Mouse (Mus musculus): ENCODE results near the gene 6430628N08Rik. TPM values are rescaled to one million over a fixed set of nuclear protein-coding genes. Genes with fewer than 3 reads are reported as not detected.

6430628N08Rik gene
- polyA plus RNA-seq, 1 experiment = not detected

- TF ChIP-seq POLR2A (IDR thresholded peaks at IDR 0.05; ENCODE audit: borderline replicate concordance, low read depth, low read length) = no peak
- no peak for TF ChIP-seq CTCF (IDR thresholded peaks at IDR 0.05; ENCODE audit: low read depth, low read length)
- H3K4me1 ChIP-seq (ENCODE audit: control insufficient read depth, insufficient read depth, low read length) = no peaks in the 10 kb centered on the region
- no peak overlapping the region for H3K4me3 ChIP-seq (ENCODE audit: insufficient read depth, low read length)
- H3K27ac ChIP-seq (ENCODE audit: insufficient read depth, low read depth, low read length) = no peak overlapping the region
These were observed 46.2 kb downstream of the 6430628N08Rik start for GRCm38 (mm10) chr4:115936646-115937045.

- Histone ChIP-seq H3K27ac (ENCODE audit: insufficient read depth, low read depth, low read length) (no peak overlapping the region), H3K4me1 (ENCODE audit: control insufficient read depth, insufficient read depth, low read length) (no peaks in the 10 kb centered on the region), H3K4me3 (ENCODE audit: insufficient read depth, low read length) (no peak overlapping the region)
- TF ChIP-seq POLR2A (IDR thresholded peaks at IDR 0.05; ENCODE audit: borderline replicate concordance, low read depth, low read length) (no peak), CTCF (IDR thresholded peaks at IDR 0.05; ENCODE audit: low read depth, low read length) (no peak)
These were observed 46.9 kb downstream of the 6430628N08Rik start for GRCm38 (mm10) chr4:115937061-115937976.

- no peaks in the 10 kb centered on the region for H3K4me1 ChIP-seq (ENCODE audit: control insufficient read depth, insufficient read depth, low read length)
- TF ChIP-seq POLR2A (IDR thresholded peaks at IDR 0.05; ENCODE audit: borderline replicate concordance, low read depth, low read length) = no peak
- no peak for TF ChIP-seq CTCF (IDR thresholded peaks at IDR 0.05; ENCODE audit: low read depth, low read length)
- H3K4me3 ChIP-seq (ENCODE audit: insufficient read depth, low read length) = no peak overlapping the region
- H3K27ac ChIP-seq (ENCODE audit: insufficient read depth, low read depth, low read length) = no peak overlapping the region
These were observed 48.1 kb downstream of the 6430628N08Rik start for GRCm38 (mm10) chr4:115938276-115939160.

DNA sequence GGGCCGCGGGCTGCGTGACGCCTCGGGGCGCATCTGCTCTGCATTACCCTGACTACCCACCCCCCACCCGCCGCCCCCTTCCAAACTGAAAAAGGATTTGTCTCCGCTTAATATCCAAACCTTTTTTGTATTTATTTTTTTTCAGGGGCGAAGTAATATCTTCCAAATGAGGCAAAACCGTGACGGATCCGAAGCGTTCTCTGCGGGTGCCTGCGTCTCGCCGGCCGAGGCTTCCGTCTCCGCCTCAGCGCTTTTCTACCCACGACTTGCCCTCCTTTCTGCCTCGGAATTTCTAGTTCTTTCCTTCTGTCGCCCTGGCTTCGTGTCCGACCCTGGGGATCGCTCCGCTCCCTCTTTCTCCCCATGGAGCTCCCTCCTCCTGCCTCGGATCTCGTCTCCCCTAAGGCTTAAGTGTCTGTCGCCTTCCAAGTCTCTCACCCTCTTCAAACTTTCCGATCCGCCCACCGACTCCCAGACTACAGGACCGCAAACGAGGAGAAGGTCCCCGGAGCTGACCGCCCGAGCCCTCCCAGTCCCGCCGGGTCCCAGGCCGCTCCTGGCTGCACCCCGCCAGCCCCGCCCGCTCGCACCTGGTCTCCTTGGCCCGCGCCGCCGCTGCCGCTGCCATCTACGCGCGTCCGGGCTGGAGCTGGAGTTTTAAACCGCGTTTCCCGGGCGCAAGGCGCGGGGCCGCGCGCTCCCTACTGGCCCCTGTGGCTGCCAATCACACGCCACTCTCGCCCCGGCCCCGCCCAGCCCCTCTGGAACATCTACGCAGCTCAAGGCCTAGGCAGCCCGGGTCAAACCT, 49.0 kb downstream of the 6430628N08Rik start, which contains the start of gene Dmbx1:
Gene Dmbx1 (minus strand): TSS at position 632 of the 808 bp plus-strand sequence.
- H3K27ac ChIP-seq (ENCODE audit: insufficient read depth, low read depth, low read length) = no peak within 1 kb of the TSS
- H3K4me3 ChIP-seq (ENCODE audit: insufficient read depth, low read length) = peak within 1 kb of the TSS; percentile 11; the same call in 1 of the 2 replicates
- TF ChIP-seq POLR2A (IDR thresholded peaks at IDR 0.05; ENCODE audit: borderline replicate concordance, low read depth, low read length) = no peak
- no peak for TF ChIP-seq CTCF (IDR thresholded peaks at IDR 0.05; ENCODE audit: low read depth, low read length)
- no peaks in the 10 kb centered on the region for H3K4me1 ChIP-seq (ENCODE audit: control insufficient read depth, insufficient read depth, low read length)

GRCm38 (mm10) chr4:115940681-115941080, 50.2 kb downstream of the 6430628N08Rik start:
- no peak overlapping the region for H3K27ac ChIP-seq (ENCODE audit: insufficient read depth, low read depth, low read length)
- H3K4me1 ChIP-seq (ENCODE audit: control insufficient read depth, insufficient read depth, low read length) = no peaks in the 10 kb centered on the region
- TF ChIP-seq POLR2A (IDR thresholded peaks at IDR 0.05; ENCODE audit: borderline replicate concordance, low read depth, low read length) = no peak
- no peak for TF ChIP-seq CTCF (IDR thresholded peaks at IDR 0.05; ENCODE audit: low read depth, low read length)
- no peak overlapping the region for H3K4me3 ChIP-seq (ENCODE audit: insufficient read depth, low read length)

DNA sequence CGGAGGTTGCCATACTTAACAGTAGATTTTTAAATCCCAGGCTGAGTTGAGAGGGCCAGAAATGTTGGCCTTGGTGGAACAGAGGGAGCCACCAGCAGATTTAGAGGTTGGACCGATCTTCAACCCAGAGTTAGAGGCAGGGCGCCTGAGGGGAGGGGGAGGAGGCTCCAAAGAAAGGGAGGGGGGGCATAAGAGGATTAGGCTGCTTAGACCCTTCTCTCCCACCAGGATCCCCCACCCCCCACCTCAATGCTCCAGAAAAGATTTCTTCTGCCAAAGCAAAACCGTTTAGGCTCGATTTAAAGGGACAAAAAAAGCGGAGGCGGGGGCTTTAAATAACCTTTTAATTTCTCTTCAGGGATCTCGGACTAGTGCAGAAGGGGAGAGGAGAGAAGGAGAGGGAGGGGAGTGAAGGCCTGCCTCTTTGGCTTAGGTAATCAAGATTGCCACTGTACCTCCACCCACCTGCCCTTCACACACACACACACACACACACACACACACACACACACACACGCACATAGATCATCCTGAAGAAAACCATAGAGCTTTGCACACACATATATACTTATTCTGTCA, 50.9 kb downstream of the 6430628N08Rik start:
- Histone ChIP-seq H3K4me1 (ENCODE audit: control insufficient read depth, insufficient read depth, low read length) (no peaks in the 10 kb centered on the region), H3K4me3 (ENCODE audit: insufficient read depth, low read length) (no peak overlapping the region), H3K27ac (ENCODE audit: insufficient read depth, low read depth, low read length) (no peak overlapping the region)
- TF ChIP-seq CTCF (IDR thresholded peaks at IDR 0.05; ENCODE audit: low read depth, low read length) (no peak), POLR2A (IDR thresholded peaks at IDR 0.05; ENCODE audit: borderline replicate concordance, low read depth, low read length) (no peak)

GRCm38 (mm10) chr4:115943669-115944314, 53.3 kb downstream of the 6430628N08Rik start:
- Histone ChIP-seq H3K27ac (ENCODE audit: insufficient read depth, low read depth, low read length) (no peak overlapping the region), H3K4me1 (ENCODE audit: control insufficient read depth, insufficient read depth, low read length) (no peaks in the 10 kb centered on the region), H3K4me3 (ENCODE audit: insufficient read depth, low read length) (no peak overlapping the region)
- TF ChIP-seq POLR2A (IDR thresholded peaks at IDR 0.05; ENCODE audit: borderline replicate concordance, low read depth, low read length) (no peak), CTCF (IDR thresholded peaks at IDR 0.05; ENCODE audit: low read depth, low read length) (no peak)

Other genes with a start within 250 kb of the 6430628N08Rik start
- gene Cyp4b1, start 242.9 kb upstream of the 6430628N08Rik start, polyA plus RNA-seq (2012; ENCODE audit: insufficient read depth, insufficient read length, missing spikeins) = not detected in 2 replicates
- 30.9 and 42.8 TPM in 2 replicates for gene Efcab14, start 152.9 kb upstream of the 6430628N08Rik start, polyA plus RNA-seq (2012; ENCODE audit: insufficient read depth, insufficient read length, missing spikeins)
- not detected in 2 replicates for gene Tex38, start 109.6 kb upstream of the 6430628N08Rik start, polyA plus RNA-seq (2012; ENCODE audit: insufficient read depth, insufficient read length, missing spikeins)
- 15.4 and 17.3 TPM in 2 replicates for gene Atpaf1, start 105.9 kb upstream of the 6430628N08Rik start, polyA plus RNA-seq (2012; ENCODE audit: insufficient read depth, insufficient read length, missing spikeins)
- gene Mob3c, start 62.6 kb upstream of the 6430628N08Rik start, polyA plus RNA-seq (2012; ENCODE audit: insufficient read depth, insufficient read length, missing spikeins) = 25.3 and 27.5 TPM in 2 replicates
- gene Mknk1, start 51.5 kb upstream of the 6430628N08Rik start, polyA plus RNA-seq (2012; ENCODE audit: insufficient read depth, insufficient read length, missing spikeins) = 138 and 149 TPM in 2 replicates
- gene Kncn, start 6.3 kb upstream of the 6430628N08Rik start, polyA plus RNA-seq (2012; ENCODE audit: insufficient read depth, insufficient read length, missing spikeins) = not detected in 2 replicates
- gene Dmbx1, start 49.3 kb downstream of the 6430628N08Rik start, polyA plus RNA-seq (2012; ENCODE audit: insufficient read depth, insufficient read length, missing spikeins) = not detected in 2 replicates
- gene Faah, start 127.3 kb downstream of the 6430628N08Rik start, polyA plus RNA-seq (2012; ENCODE audit: insufficient read depth, insufficient read length, missing spikeins) = not detected in 2 replicates
- gene Nsun4, start 163.2 kb downstream of the 6430628N08Rik start, polyA plus RNA-seq (2012; ENCODE audit: insufficient read depth, insufficient read length, missing spikeins) = 12.4 and 12.8 TPM in 2 replicates
- 470 and 523 TPM in 2 replicates for gene Uqcrh, start 184.4 kb downstream of the 6430628N08Rik start, polyA plus RNA-seq (2012; ENCODE audit: insufficient read depth, insufficient read length, missing spikeins)
- gene Lrrc41, start 184.6 kb downstream of the 6430628N08Rik start, polyA plus RNA-seq (2012; ENCODE audit: insufficient read depth, insufficient read length, missing spikeins) = 28.2 and 29.0 TPM in 2 replicates
- gene Rad54l, start 233.0 kb downstream of the 6430628N08Rik start, polyA plus RNA-seq (2012; ENCODE audit: insufficient read depth, insufficient read length, missing spikeins) = 10.0 and 11.7 TPM in 2 replicates
- 22.3 and 24.0 TPM in 2 replicates for gene Pomgnt1, start 233.2 kb downstream of the 6430628N08Rik start, polyA plus RNA-seq (2012; ENCODE audit: insufficient read depth, insufficient read length, missing spikeins)

All from bone marrow macrophage, adult 2 months (primary cell).